Mouse (Mus musculus) forebrain, postnatal 0 days (tissue): ENCODE data around the gene Ldlrad3. TPM values are rescaled to one million over a fixed set of nuclear protein-coding genes. Genes with fewer than 3 reads are reported as not detected.
A peak's percentile ranks its signal among the peaks of the same experiment; 100 is the strongest.

Source experiments
- ATAC-seq: fragments of 200-750 bp; cut with Nextera tagmentation; 2 replicates; pipeline ENCODE4 v1.8.0; 2017; ENCODE audit warnings: mild to moderate bottlenecking, moderate library complexity
- DNase-seq: peaks from one replicate; pipeline ENCODE4 v3.0.0-alpha.2; 2015
- H3K27ac ChIP-seq: fragments of 300-500 bp; sonication (generic); 2 replicates; pipeline ENCODE4 v1.5.1; 2014; ENCODE audit warnings: low read depth, mild to moderate bottlenecking, antibody characterized with exemption, low read length, moderate library complexity, mixed read lengths
- H3K27me3 ChIP-seq: fragments of 300-500 bp; sonication (generic); 2 replicates; pipeline ENCODE4 v1.6.1; 2014; ENCODE audit warnings: mild to moderate bottlenecking, low read length, mixed read lengths; ENCODE audit not compliant: insufficient read depth
- H3K36me3 ChIP-seq: fragments of 300-500 bp; sonication (generic); 2 replicates; pipeline ENCODE4 v1.6.1; 2014; ENCODE audit warnings: mild to moderate bottlenecking, moderate library complexity; ENCODE audit not compliant: insufficient read depth
- H3K4me1 ChIP-seq: fragments of 300-500 bp; sonication (generic); 2 replicates; pipeline ENCODE4 v1.6.1; 2014; ENCODE audit warnings: antibody characterized with exemption; ENCODE audit not compliant: insufficient read depth
- H3K4me2 ChIP-seq: fragments of 300-500 bp; sonication (generic); 2 replicates; pipeline ENCODE4 v1.6.1; 2014; ENCODE audit warnings: low read depth, mild to moderate bottlenecking, moderate library complexity
- H3K4me3 ChIP-seq: fragments of 300-500 bp; sonication (generic); 2 replicates; pipeline ENCODE4 v1.5.1; 2014; ENCODE audit warnings: low read depth, low read length, mixed read lengths
- H3K9ac ChIP-seq: fragments of 300-500 bp; sonication (generic); 2 replicates; pipeline ENCODE4 v1.6.1; 2014; ENCODE audit warnings: mild to moderate bottlenecking
- H3K9me3 ChIP-seq: fragments of 300-500 bp; sonication (generic); 2 replicates; pipeline ENCODE4 v1.6.1; 2016; ENCODE audit warnings: low read length
- CTCF ChIP-seq: sonication (generic); IDR thresholded peaks from 2 replicates; pipeline ENCODE4 v1.5.1; 2016; ENCODE audit warnings: antibody characterized with exemption, control low read depth, low read depth
- WGBS: fragments of 180-500 bp; shearing (Covaris S2); extraction: QIAGEN DNeasy Blood & Tissue Kit; methylation state at CpG from one replicate; pipeline ENCODE4 v1.1.7; 2014; 5-methylcytosine and 5-hydroxymethylcytosine counted together
- polyA plus RNA-seq: library from polyadenylated mRNA; unstranded; fragments of >200 nt; fragmentation: Nextera tagmentation; extraction: Ambion mirVana; gene quantifications from 2 replicates; pipeline ENCODE4 v1.2.1, GENCODE M21; 2015
- total RNA-seq: library from RNA; depleted of rRNA; stranded (reverse); fragments of >200 nt; gene quantifications from 2 replicates; pipeline ENCODE4 v1.2.3, GENCODE M21; 2014

Ldlrad3 gene
- total and polyA plus RNA-seq, 2 experiments from 2014 or later = 20.9 to 23.4 TPM

DNA sequence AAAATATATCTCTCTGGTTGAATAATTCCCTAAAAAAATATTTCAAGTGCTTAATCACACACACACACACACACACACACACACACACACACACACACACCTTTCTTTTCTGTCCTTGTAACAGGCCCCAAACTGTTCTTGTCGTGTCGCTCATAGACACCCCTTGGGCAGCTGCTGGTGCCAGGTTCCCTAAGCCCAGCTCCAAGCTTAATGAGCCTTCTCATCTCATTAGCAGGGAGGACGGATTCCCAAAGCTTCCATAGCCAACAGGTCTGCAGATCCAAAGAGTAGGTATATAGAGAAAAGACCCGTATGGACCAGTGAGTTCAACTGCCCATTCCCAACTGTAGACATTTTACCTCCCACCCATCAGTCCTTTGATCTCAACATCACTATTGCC lies 13.7 kb downstream of the Ldlrad3 start:
- WGBS = 56% methylated on average over 4 of the region's 4 CpGs
- no peak for ATAC-seq
- DNase-seq = no peak

DNA sequence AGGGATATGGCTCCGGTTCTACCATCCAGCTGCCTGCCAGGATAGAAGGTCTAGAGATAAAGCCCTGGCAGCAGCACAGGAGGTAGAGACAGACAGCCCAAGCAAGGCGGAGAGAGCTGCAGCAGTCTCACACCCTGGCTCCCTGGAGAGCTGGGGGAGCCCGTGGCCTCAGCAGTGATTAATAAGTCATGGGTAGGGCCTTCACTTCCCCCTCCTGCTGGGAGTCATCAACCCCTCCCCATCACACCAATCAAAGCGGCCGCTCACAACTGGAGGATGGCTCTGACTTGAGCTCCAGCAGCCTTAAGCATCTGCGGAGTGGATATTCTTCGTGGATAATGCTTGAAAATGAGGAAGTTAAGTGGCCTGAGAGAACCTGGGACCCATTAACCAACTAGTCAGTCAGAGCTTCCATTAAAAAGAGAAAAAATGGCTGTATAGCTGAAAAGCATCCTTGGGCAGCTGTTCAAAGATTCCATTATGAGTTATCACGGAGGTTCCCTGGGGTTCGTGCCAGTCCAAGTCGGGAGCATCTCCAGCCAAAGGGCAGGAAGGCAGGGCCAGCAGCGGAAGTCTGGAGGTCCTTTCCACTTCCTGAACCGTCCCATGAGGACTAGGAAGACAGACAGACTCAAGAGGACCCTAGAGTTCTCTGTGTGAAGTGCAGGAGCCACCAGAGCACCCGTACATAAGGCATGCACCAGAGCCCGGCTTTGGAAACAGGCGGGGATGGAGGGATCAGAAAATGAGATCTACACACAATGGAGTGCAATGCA lies 19.4 kb downstream of the Ldlrad3 start:
- ATAC-seq (no peak), DNase-seq (no peak)
- H3K4me2 ChIP-seq = no peak overlapping the region
- no peaks in the 10 kb centered on the region for H3K36me3 ChIP-seq
- no peaks in the 10 kb centered on the region for H3K4me1 ChIP-seq
- peak; percentile 3; the same call in 1 of the 2 replicates for TF ChIP-seq CTCF
- no peaks in the 10 kb centered on the region for H3K9me3 ChIP-seq
- WGBS = 66% methylated on average over 15 of the region's 15 CpGs
- no peak overlapping the region for H3K4me3 ChIP-seq
- H3K27me3 ChIP-seq = no peaks in the 10 kb centered on the region
- no peak overlapping the region for H3K27ac ChIP-seq
- no peak overlapping the region for H3K9ac ChIP-seq

More for the DNA sequence above, 13.7 kb downstream of the Ldlrad3 start:
- Histone ChIP-seq H3K4me3 (no peak overlapping the region), H3K9me3 (no peaks in the 10 kb centered on the region), H3K27ac (no peak overlapping the region), H3K27me3 (no peaks in the 10 kb centered on the region), H3K4me1 (no peaks in the 10 kb centered on the region), H3K4me2 (no peak overlapping the region), H3K36me3 (no peaks in the 10 kb centered on the region), H3K9ac (no peak overlapping the region)
- TF ChIP-seq CTCF = no peak

DNA sequence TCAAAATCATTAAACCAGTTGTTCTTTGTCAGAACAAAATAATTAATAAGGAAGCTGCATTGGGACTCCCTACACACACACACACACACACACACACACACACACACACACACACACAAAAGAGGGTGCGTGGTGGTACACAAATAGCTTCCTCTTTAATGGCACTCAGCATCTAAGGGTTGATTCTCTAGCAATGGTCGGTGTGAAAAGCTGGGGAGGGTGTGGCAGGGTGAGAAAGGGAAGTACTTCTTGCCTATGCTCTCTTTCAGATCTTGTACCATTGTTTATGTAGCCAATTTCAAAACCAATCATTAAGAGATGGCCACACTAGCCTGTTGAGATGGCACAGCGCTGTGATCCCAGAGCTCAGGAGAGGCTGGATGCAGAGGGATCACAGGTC lies 23.1 kb downstream of the Ldlrad3 start:
- Histone ChIP-seq H3K36me3 (no peaks in the 10 kb centered on the region), H3K4me3 (no peak overlapping the region), H3K27ac (no peak overlapping the region), H3K9ac (no peak overlapping the region), H3K4me2 (no peak overlapping the region), H3K27me3 (no peaks in the 10 kb centered on the region), H3K4me1 (no peaks in the 10 kb centered on the region), H3K9me3 (no peaks in the 10 kb centered on the region)
- TF ChIP-seq CTCF = no peak
- ATAC-seq (no peak), DNase-seq (no peak)
- WGBS = 90% methylated on average over 3 of the region's 3 CpGs

DNA sequence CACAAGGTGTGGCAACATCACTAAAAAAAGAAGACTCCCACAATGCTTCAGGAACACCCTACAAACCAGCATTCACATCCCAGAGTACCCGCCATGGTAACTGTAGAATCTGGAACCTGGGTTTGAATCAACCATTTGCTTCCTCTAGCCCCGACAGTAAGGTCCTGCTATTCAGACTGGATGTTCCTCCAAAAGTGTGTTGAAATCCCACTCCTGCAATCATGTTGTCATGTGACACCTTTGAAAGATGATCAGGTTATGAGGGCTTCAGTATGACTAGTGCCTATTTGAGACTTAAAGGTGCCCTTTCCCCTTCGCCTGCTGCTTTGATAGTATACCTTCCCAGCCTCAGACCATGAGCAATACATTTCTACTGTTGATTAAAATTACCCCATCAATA lies 28.6 kb downstream of the Ldlrad3 start:
- Histone ChIP-seq H3K27ac (no peak overlapping the region), H3K4me3 (no peak overlapping the region), H3K9ac (no peak overlapping the region), H3K27me3 (no peaks in the 10 kb centered on the region), H3K4me1 (no peaks in the 10 kb centered on the region; the same call in 1 of the 2 replicates), H3K4me2 (no peak overlapping the region), H3K9me3 (no peaks in the 10 kb centered on the region), H3K36me3 (no peaks in the 10 kb centered on the region)
- no peak for TF ChIP-seq CTCF
- DNase-seq (no peak), ATAC-seq (no peak)
- 96% methylated on average over 3 of the region's 3 CpGs for WGBS

DNA sequence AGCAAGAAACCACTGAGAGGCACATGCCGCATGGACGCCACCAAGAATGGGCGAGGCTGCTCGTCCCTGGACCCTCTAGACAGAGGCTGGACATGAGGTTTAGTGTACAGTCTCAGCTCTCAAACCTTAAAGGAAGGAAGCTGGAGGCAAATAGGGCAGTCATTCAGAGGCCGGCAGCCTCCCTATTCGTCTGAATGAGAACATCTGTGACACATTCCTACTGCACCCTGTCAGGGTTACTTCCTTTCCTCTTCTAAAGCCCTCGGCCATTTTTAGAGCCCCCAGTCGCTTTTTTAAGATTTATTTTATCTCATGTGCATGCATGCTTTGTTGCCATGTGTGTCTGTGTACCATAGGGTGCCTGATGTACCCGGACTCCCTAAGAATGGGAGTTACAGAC lies 29.2 kb downstream of the Ldlrad3 start:
- Histone ChIP-seq H3K4me2 (no peak overlapping the region), H3K27ac (no peak overlapping the region), H3K4me1 (no peaks in the 10 kb centered on the region; the same call in 1 of the 2 replicates), H3K4me3 (no peak overlapping the region), H3K36me3 (no peaks in the 10 kb centered on the region), H3K9me3 (no peaks in the 10 kb centered on the region), H3K27me3 (no peaks in the 10 kb centered on the region), H3K9ac (no peak overlapping the region)
- no peak for TF ChIP-seq CTCF
- DNase-seq (no peak), ATAC-seq (no peak)
- WGBS = 84% methylated on average over 9 of the region's 9 CpGs

DNA sequence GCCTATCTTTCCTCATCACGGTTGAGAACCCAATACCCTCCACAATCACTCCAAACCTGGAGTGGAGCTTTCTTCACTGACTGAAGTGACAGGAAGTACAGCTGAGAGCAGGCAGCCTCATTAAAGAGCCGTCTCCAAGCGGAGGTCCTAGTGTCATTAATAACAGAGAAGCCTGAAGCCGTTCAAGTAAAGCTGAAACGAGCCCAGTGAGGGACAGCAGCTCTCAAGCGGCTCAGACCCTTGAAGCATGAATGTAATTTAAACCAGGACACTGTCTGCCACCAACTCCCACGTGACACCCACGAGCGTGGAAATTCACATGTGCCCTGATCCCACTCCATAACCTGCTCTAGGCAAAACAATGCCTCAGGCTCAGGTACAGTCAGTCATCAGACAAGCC lies 29.7 kb downstream of the Ldlrad3 start:
- no peak for TF ChIP-seq CTCF
- DNase-seq (no peak), ATAC-seq (no peak)
- WGBS = 38% methylated on average over 9 of the region's 9 CpGs
- H3K27ac ChIP-seq = no peak overlapping the region
- H3K9me3 ChIP-seq = no peaks in the 10 kb centered on the region
- no peak overlapping the region for H3K4me3 ChIP-seq
- H3K9ac ChIP-seq = no peak overlapping the region
- no peaks in the 10 kb centered on the region for H3K36me3 ChIP-seq
- H3K4me2 ChIP-seq = no peak overlapping the region
- no peaks in the 10 kb centered on the region for H3K27me3 ChIP-seq
- no peaks in the 10 kb centered on the region; the same call in 1 of the 2 replicates for H3K4me1 ChIP-seq

DNA sequence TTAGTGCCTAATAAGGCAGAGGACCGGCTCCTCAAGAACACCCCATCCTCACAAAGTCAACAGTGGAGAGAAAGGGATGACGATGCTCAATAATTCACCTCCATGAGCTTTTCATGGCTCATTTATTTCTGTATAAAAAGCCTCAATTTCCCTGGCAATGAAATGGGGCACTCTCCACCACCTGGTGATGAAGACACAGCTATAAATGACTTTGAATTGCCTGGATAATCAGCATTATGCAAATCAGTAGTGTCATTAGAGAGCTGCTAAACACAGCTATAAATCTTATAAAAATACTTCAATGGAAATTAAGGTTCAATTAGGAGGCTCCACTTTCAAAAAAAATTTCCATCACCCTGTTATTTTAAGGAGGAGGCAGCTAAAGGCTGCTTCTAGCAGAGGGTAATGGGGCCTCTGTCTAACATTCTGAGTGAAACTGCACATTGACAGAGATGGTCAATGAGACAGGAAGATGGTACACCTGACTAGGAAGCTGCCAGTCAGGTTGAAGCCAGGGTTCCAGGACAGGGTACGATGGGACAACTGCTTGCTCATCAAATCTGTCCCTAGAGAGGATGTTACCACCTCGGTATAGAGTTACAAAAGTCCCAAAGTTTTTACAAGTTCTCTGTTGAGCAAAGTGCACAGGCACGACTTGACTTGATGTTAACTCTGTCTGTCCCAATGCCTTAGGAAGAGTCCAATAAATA lies 30.7 kb downstream of the Ldlrad3 start:
- no peaks in the 10 kb centered on the region for H3K36me3 ChIP-seq
- peaks cover 4% of the 10 kb centered on the region for H3K4me1 ChIP-seq
- no peak overlapping the region for H3K27ac ChIP-seq
- no peaks in the 10 kb centered on the region for H3K9me3 ChIP-seq
- no peak overlapping the region for H3K4me2 ChIP-seq
- TF ChIP-seq CTCF = no peak
- H3K4me3 ChIP-seq = no peak overlapping the region
- H3K9ac ChIP-seq = no peak overlapping the region
- 54% methylated on average over 5 of the region's 5 CpGs for WGBS
- ATAC-seq (peak; percentile 28; the same call in 1 of the 2 replicates), DNase-seq (no peak)
- no peaks in the 10 kb centered on the region for H3K27me3 ChIP-seq
